Mouse (Mus musculus): ENCODE measurements around the gene Tns1.

DNA sequence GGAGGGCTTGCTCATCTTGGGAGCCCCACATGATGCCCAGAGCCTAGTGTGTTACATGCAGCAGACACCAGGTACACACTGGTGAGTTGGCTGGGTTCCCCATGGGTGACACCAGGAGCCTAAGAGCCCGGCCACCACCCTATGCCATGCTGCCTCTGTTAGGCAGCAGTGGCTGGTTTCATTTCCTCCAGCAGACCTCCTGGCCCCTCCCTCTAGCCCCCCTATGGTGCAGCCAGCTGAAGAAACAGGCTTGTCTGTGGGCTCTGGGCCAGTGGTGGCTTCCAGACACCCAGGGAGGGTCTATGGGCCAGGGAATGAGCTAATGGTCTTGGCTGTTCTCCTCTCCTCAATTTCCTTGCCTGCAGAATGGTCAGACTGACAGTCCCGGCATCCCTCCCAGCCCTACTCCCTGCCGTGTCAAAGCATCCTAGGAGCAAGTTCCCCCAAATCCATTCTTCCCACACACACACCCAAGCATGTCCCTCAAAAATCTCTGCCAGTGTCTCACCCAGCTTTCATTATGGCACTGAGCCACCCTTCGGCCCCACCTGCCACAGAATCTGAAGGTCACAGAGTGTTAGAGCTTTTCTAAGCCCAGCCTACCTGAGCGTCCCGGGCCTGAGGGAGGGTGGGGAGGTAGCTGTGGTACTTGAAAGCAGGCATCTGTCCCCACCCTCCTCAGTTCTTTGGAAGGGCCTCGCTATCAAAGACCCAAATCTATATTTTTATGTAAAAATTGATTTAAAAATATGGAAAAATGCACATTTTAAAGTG, 29.6 kb downstream of the Tns1 start:
- TF ChIP-seq CTCF (conservative IDR thresholded peaks at IDR 0.05; ENCODE audit: low read length): no peak
- no peak for TF ChIP-seq POU5F1 (IDR thresholded peaks at IDR 0.05; ENCODE audit: borderline replicate concordance, low read length)

All from E14TG2a.4 (cell line).